Mouse (Mus musculus) megakaryocyte progenitor cell, adult 5-6 weeks (primary cell): ENCODE data around the gene Rps6ka3. TPM values are rescaled to one million over a fixed set of nuclear protein-coding genes. Genes with fewer than 3 reads are reported as not detected.

ENCODE experiments used
- ATAC-seq: replicated peaks from 2 replicates; pipeline ENCODE4 v1.8.0; 2016; ENCODE audit warnings: mild to moderate bottlenecking, moderate TSS enrichment, inconsistent platforms; ENCODE audit not compliant: poor library complexity
- total RNA-seq, 2 experiments: library from RNA; stranded (forward) in 1 of 2; stranded (reverse) in 1 of 2; fragments of 157-497, 149-512 nt in 1 of 2; fragments of 200-1000 nt in 1 of 2; gene quantifications; 2 replicates each; pipeline versions ENCODE4 v1.2.3 to v1.2.4; 2015 to 2017

Gene Rps6ka3
- 60.2 and 64.4 TPM in 2 replicates for total RNA-seq (2015)
- total RNA-seq (2017), result 28.0 and 35.8 TPM in 2 replicates

GRCm38 (mm10) chrX:159210007-159210406 is at the start of gene Rps6ka3:
Rps6ka3 (plus strand) TSS chrX:159210307.
- ATAC-seq, result no peak

- no peak for ATAC-seq
Measured at GRCm38 (mm10) chrX:159169200-159169599, 40.9 kb upstream of the Rps6ka3 start.

GRCm38 (mm10) chrX:159171579-159171978 is 38.5 kb upstream of the Rps6ka3 start:
- ATAC-seq, result no peak

DNA sequence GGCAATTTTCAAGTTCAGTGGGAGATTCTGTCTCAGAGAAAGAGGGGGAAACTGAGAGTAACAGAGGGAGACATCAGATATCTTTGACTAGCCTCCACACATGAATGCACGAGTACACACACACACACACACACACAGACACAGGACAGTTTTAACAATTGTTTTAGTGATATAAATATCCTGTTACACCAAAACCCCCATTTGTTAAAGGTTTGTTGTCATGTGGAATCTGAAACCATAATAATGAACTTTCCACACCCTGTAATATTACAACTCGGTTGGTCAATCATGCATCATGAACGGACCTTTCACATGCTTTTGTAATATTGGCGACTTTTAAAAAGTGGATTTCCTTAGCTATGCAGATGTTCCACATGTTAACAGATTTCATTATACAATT is 18.5 kb upstream of the Rps6ka3 start:
- no peak for ATAC-seq

GRCm38 (mm10) chrX:159199495-159199894 is 10.6 kb upstream of the Rps6ka3 start:
- ATAC-seq, result peak; percentile 56

- peak; percentile 88 for ATAC-seq
Measured at GRCm38 (mm10) chrX:159200101-159200500, 10.0 kb upstream of the Rps6ka3 start.

GRCm38 (mm10) chrX:159210892-159211583 is 931 bp downstream of the Rps6ka3 start:
- ATAC-seq, result peak; percentile 90

DNA sequence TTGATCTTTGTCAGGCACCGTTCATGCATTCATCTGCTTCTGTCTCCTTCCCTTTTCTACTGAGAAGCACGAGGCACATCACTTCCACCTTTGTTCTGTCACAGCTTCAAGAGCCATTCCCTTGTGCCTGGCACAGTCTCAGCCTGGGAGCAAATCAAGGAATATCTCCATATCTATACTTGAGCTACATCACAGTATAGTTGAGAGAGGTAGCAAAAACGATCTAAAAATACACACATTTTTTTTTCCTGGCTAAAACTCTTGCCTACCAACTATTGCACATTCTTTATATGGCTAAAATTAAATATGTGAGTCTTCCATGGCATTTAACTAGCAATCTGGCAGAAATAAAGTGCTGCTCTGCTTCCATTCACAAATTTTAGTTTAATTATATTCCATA is 5.1 kb downstream of the Rps6ka3 start:
- ATAC-seq, result no peak

- 0 out of 2 replicates have a peak, but pooled peaks have one; percentile 37 for ATAC-seq
Measured at GRCm38 (mm10) chrX:159222474-159222873, 12.4 kb downstream of the Rps6ka3 start.

GRCm38 (mm10) chrX:159237275-159237674 is 27.2 kb downstream of the Rps6ka3 start:
- peak; percentile 66 for ATAC-seq

DNA sequence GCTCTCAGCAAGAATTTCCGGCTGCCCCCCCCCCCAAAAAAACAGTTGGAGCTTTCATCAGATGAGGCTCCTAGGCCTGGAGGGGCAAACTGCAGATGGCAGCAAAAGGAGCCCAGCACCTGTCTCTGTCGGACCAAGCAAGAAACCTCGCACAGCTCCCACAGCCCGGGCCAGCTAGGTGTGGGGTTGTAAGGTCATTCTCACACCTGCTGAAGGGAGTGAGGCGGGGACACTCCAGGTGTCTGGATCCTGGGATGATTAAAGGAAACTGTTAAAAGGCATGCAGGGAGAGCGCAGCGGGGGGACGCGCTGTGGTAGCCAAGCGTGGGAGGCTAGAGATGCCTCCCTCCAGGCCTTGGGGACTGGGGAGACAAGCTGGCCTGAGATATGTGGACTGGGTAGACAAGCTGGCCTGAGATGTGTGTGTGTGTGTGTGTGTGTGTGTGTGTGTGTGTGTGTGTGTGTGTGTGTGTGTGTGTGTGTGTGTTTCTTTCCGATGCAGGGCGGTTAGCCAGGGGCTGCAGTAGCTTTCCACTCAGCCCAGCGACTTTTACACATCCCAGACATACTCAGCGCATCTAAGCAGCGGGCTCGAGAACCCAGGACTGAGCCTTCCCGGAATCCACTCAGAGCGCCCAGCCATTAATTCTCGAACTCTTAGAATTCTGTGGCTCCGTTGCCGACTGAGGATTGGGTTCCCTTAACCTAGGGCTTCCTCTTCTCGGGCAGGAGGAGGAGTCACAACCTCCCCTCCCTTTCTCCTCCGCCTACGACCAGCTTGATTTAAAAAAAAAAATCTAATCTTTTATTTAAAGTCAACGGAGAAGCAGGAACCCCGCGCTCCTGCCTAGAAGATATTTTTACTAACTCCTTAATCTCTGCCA is 44.1 kb downstream of the Rps6ka3 start:
- ATAC-seq, result peak; percentile 54

DNA sequence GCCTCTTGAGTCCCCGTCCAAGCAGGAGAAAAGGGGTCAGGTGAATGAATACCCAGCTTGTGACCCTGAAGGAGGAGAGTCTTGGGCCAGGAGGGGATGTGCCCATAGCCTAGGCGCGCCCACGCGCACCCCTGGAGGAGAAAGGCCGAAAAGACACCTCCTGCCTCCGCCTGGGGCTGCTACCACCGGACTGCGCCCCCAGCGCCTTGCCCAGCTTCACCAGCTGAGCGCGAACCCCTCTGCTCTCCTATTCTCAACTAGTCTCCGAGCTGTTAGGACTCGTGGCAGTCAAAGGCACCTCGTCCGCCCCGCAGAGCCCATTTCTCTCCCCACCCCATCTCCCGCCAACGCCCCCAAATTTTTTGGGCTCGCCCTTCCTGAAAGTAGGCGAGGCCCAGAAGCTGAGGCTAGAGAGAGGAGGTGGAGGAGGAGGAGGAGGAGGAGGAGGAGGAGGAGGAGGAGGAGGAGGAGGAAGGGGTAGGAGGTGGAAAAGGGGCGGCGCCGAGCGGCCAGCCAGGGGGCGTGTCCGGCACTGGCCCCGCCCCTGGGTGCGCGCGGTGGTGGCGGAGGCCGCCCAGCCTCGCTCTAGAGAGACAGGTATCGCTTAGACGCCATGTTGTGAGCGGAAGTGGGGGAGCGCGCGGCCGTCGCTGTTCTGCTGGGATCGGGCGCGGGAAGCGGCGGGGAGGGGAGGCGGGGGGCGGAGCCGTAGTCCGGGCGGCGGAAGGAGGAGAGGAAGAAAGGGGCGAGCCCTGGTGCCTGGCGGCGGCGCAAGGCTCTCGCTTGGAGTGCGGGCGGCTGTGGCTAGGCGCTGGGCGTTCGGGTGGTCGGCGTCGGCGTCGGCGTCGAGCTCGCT is 45.2 kb downstream of the Rps6ka3 start:
- peak; percentile 76 for ATAC-seq

DNA sequence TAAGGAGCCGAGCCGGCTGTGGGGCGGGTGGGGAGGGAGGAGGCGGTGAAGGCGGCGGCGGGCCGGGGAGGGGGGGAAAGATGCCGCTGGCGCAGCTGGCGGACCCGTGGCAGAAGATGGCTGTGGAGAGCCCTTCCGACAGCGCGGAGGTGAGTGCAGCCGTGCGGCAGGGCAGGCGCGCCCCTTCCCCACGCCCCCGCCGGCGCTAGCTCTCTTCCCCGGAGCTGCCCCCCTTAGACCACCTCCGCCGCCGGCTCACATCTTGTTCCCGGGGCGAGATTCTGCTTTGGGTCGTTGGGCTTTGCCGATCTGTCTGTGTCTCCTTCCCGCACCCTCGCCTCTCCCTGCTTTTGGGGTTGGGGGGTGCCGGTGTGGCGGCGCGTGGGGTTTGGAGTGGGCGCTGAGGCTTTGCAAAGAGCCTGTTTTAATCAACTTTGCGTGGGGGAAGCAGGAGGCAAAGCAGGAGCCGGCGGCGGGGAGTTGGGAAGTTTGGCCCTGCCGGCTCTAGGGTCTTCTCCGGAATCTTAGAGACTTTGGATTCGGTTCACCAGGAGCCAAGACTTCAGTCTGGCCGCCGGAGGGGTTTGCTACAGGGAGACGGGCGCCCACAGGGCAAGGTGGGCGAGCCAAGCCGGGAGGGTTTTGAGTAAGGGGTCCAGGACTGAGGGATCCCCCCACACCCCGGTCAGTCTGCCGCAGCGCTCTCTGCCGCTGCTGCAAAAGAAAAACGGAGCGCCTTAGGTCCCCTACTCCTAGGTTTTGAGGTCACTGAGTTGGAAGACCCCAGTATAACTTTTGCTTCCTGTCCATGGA is 46.1 kb downstream of the Rps6ka3 start:
- no peak for ATAC-seq

GRCm38 (mm10) chrX:159256921-159257421 is 46.9 kb downstream of the Rps6ka3 start:
- ATAC-seq, result peak; percentile 18; the same call in 1 of the 2 replicates

- ATAC-seq, result peak; percentile 87
Measured at GRCm38 (mm10) chrX:159264681-159265080, 54.6 kb downstream of the Rps6ka3 start.

- peak; percentile 95 for ATAC-seq
Measured at GRCm38 (mm10) chrX:159269072-159269471, 59.0 kb downstream of the Rps6ka3 start.

GRCm38 (mm10) chrX:159286765-159287164 is 76.7 kb downstream of the Rps6ka3 start:
- peak; percentile 68 for ATAC-seq

- ATAC-seq, result peak; percentile 29; the same call in 1 of the 2 replicates
Measured at GRCm38 (mm10) chrX:159295879-159296278, 85.8 kb downstream of the Rps6ka3 start.

- ATAC-seq, result peak; percentile 96
Measured at GRCm38 (mm10) chrX:159302349-159303311, 92.5 kb downstream of the Rps6ka3 start.
